Mouse (Mus musculus) urinary bladder, postnatal 25 days (tissue): ENCODE measurements around the gene Apof.

Experiments
- DNase-seq: peaks from one replicate; pipeline ENCODE4 v3.0.0; 2022; ENCODE audit warnings: low spot score

The Apof gene

GRCm38 (mm10) chr10:128298243-128298642 lies 29.8 kb downstream of the Apof start:
- no peak for DNase-seq

GRCm38 (mm10) chr10:128298702-128299171 lies 30.3 kb downstream of the Apof start, which contains the start of gene Il23a:
Gene Il23a, minus strand, starts transcription at chr10:128298752.
- DNase-seq = no peak

DNA sequence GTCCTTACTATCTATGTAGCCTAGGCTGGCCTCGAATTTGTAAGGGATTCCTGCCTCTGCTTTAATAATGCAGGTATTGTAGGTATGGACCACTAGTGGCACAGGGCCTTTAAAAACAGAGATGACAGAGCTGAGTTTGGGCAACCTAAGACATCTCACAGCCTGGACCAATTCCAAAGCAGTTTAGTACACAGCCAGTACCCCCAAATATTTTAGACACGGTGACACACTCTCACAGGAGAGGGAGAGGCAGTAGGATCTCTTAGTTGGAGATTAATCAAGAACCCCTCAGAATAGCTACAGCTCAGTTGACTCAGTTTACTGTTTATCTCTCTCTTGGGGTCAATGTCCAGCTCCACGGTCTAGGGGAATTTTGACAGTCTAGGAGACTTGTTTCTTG lies 33.9 kb downstream of the Apof start:
- no peak for DNase-seq

GRCm38 (mm10) chr10:128302785-128303125 lies 34.3 kb downstream of the Apof start:
- no peak for DNase-seq

GRCm38 (mm10) chr10:128303126-128304021 lies 34.9 kb downstream of the Apof start, which contains the start of gene Pan2:
Gene Pan2, plus strand, starts transcription at chr10:128303335.
- peak; percentile 98 for DNase-seq

DNA sequence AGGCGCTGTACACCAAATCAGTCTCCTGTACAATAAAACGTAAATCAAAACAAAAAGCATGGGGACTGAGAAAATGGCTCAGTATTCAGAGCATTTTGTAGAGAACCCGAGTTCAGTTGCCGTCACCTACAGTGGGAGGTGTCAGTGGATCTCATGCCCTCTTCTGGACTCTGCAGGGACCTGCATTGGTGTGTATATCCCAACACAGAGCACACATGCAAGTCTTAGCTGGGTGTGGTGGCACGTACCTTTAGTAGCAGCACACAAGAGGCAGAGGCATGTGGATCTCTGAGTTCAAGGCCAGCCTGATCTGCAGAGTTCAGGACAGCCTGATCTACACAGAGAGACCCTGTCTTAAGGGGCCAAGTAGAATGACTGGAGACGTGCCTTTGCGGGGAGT lies 41.2 kb downstream of the Apof start:
- DNase-seq = no peak

- no peak for DNase-seq
Observed at GRCm38 (mm10) chr10:128310177-128310576, 41.7 kb downstream of the Apof start.

DNA sequence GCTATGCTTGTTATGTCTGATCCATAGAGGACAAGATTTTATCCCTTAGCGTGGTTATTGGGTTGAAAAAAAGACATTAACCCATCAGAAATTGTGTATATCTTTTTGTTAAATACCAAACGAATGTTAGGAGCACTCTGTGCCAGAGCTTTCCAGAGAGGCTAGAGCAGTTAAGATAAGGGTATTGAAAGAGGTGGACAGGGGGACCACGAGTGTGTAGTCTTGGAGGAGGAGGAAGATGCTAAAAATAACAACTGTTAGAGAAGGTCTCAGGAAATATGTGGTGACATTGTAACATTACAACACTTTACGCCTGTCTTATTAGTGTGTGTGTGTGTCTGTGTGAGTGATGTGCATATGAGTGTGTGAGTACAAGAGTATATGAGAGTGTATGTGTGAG lies 42.4 kb downstream of the Apof start:
- no peak for DNase-seq

- DNase-seq = no peak
Observed at GRCm38 (mm10) chr10:128315578-128315977, 47.1 kb downstream of the Apof start.
